Mouse (Mus musculus): ENCODE results near the gene Mical2. TPM values are rescaled to one million over a fixed set of nuclear protein-coding genes. Genes with fewer than 3 reads are reported as not detected.

Gene Mical2
- polyA plus RNA-seq, 1 experiment from 2014 or later = 2.5 TPM

- Histone ChIP-seq H3K36me3 (replicated peaks; ENCODE audit: control insufficient read depth, insufficient read depth, low read depth, low read length) (no peaks in the 10 kb centered on the region; the same call in 1 of the 2 replicates), H3K4me1 (ENCODE audit: control insufficient read depth, insufficient read depth, low read length) (no peaks in the 10 kb centered on the region), H3K9me3 (replicated peaks; ENCODE audit: control insufficient read depth, low read length) (no peaks in the 10 kb centered on the region), H3K27me3 (ENCODE audit: control insufficient read depth, insufficient read depth, low read length) (no peaks in the 10 kb centered on the region), H3K9ac (replicated peaks; ENCODE audit: low read length) (no peak overlapping the region), H3K27ac (replicated peaks; ENCODE audit: low read depth, low read length) (no peak overlapping the region), H3K4me2 (ENCODE audit: low read depth, low read length) (no peak overlapping the region), H3K4me3 (ENCODE audit: low read depth, low read length) (no peak overlapping the region)
- DNase-seq (ENCODE audit: low spot score) (peak; percentile 54), ATAC-seq (replicated peaks; ENCODE audit: insufficient number of reproducible peaks, low FRiP score, low TSS enrichment, low read depth) (no peak)
- WGBS = 17% methylated on average over 1 of the region's 1 CpGs
These were observed 103.3 kb downstream of the Mical2 start for GRCm38 (mm10) chr7:112328969-112329368.

- no peak for ATAC-seq (replicated peaks; ENCODE audit: insufficient number of reproducible peaks, low FRiP score, low TSS enrichment, low read depth)
- H3K4me2 ChIP-seq (ENCODE audit: low read depth, low read length) = no peak overlapping the region
- no peak overlapping the region for H3K9ac ChIP-seq (replicated peaks; ENCODE audit: low read length)
- no peak for DNase-seq (ENCODE audit: low spot score)
- H3K27me3 ChIP-seq (ENCODE audit: control insufficient read depth, insufficient read depth, low read length) = no peaks in the 10 kb centered on the region
- 82% methylated on average over 7 of the region's 7 CpGs for WGBS
- no peaks in the 10 kb centered on the region; the same call in 1 of the 2 replicates for H3K36me3 ChIP-seq (replicated peaks; ENCODE audit: control insufficient read depth, insufficient read depth, low read depth, low read length)
- no peak overlapping the region for H3K27ac ChIP-seq (replicated peaks; ENCODE audit: low read depth, low read length)
- H3K4me1 ChIP-seq (ENCODE audit: control insufficient read depth, insufficient read depth, low read length) = no peaks in the 10 kb centered on the region
- no peak overlapping the region for H3K4me3 ChIP-seq (ENCODE audit: low read depth, low read length)
- no peaks in the 10 kb centered on the region for H3K9me3 ChIP-seq (replicated peaks; ENCODE audit: control insufficient read depth, low read length)
These were observed 103.8 kb downstream of the Mical2 start for GRCm38 (mm10) chr7:112329496-112329895.

- ATAC-seq (replicated peaks; ENCODE audit: insufficient number of reproducible peaks, low FRiP score, low TSS enrichment, low read depth) (no peak), DNase-seq (ENCODE audit: low spot score) (no peak)
- no peaks in the 10 kb centered on the region for H3K9me3 ChIP-seq (replicated peaks; ENCODE audit: control insufficient read depth, low read length)
- no peak overlapping the region for H3K9ac ChIP-seq (replicated peaks; ENCODE audit: low read length)
- no peaks in the 10 kb centered on the region for H3K4me1 ChIP-seq (ENCODE audit: control insufficient read depth, insufficient read depth, low read length)
- no peak overlapping the region for H3K4me3 ChIP-seq (ENCODE audit: low read depth, low read length)
- no peaks in the 10 kb centered on the region for H3K27me3 ChIP-seq (ENCODE audit: control insufficient read depth, insufficient read depth, low read length)
- no peak overlapping the region for H3K27ac ChIP-seq (replicated peaks; ENCODE audit: low read depth, low read length)
- H3K4me2 ChIP-seq (ENCODE audit: low read depth, low read length) = no peak overlapping the region
- H3K36me3 ChIP-seq (replicated peaks; ENCODE audit: control insufficient read depth, insufficient read depth, low read depth, low read length) = no peaks in the 10 kb centered on the region; the same call in 1 of the 2 replicates
- WGBS = 86% methylated on average over 8 of the region's 8 CpGs
These were observed 105.3 kb downstream of the Mical2 start for GRCm38 (mm10) chr7:112330935-112331334.

- Histone ChIP-seq H3K9me3 (replicated peaks; ENCODE audit: control insufficient read depth, low read length) (no peaks in the 10 kb centered on the region), H3K9ac (replicated peaks; ENCODE audit: low read length) (no peak overlapping the region), H3K27me3 (ENCODE audit: control insufficient read depth, insufficient read depth, low read length) (no peaks in the 10 kb centered on the region; the same call in 1 of the 2 replicates), H3K4me3 (ENCODE audit: low read depth, low read length) (no peak overlapping the region), H3K27ac (replicated peaks; ENCODE audit: low read depth, low read length) (no peak overlapping the region), H3K36me3 (replicated peaks; ENCODE audit: control insufficient read depth, insufficient read depth, low read depth, low read length) (no peaks in the 10 kb centered on the region; the same call in 1 of the 2 replicates), H3K4me1 (ENCODE audit: control insufficient read depth, insufficient read depth, low read length) (no peaks in the 10 kb centered on the region), H3K4me2 (ENCODE audit: low read depth, low read length) (no peak overlapping the region)
- no peak for DNase-seq (ENCODE audit: low spot score)
- WGBS = 77% methylated on average over 8 of the region's 8 CpGs
- no peak for ATAC-seq (replicated peaks; ENCODE audit: insufficient number of reproducible peaks, low FRiP score, low TSS enrichment, low read depth)
These were observed 106.1 kb downstream of the Mical2 start for GRCm38 (mm10) chr7:112331804-112332203.

- ATAC-seq (replicated peaks; ENCODE audit: insufficient number of reproducible peaks, low FRiP score, low TSS enrichment, low read depth) (no peak), DNase-seq (ENCODE audit: low spot score) (no peak)
- no peak overlapping the region for H3K27ac ChIP-seq (replicated peaks; ENCODE audit: low read depth, low read length)
- no peak overlapping the region for H3K9ac ChIP-seq (replicated peaks; ENCODE audit: low read length)
- H3K4me1 ChIP-seq (ENCODE audit: control insufficient read depth, insufficient read depth, low read length) = no peaks in the 10 kb centered on the region
- H3K9me3 ChIP-seq (replicated peaks; ENCODE audit: control insufficient read depth, low read length) = no peaks in the 10 kb centered on the region
- no peaks in the 10 kb centered on the region; the same call in 1 of the 2 replicates for H3K36me3 ChIP-seq (replicated peaks; ENCODE audit: control insufficient read depth, insufficient read depth, low read depth, low read length)
- H3K27me3 ChIP-seq (ENCODE audit: control insufficient read depth, insufficient read depth, low read length) = no peaks in the 10 kb centered on the region; the same call in 1 of the 2 replicates
- H3K4me3 ChIP-seq (ENCODE audit: low read depth, low read length) = no peak overlapping the region
- WGBS = 76% methylated on average over 5 of the region's 5 CpGs
- H3K4me2 ChIP-seq (ENCODE audit: low read depth, low read length) = no peak overlapping the region
These were observed 106.8 kb downstream of the Mical2 start for GRCm38 (mm10) chr7:112332426-112332825.

- no peak overlapping the region for H3K4me2 ChIP-seq (ENCODE audit: low read depth, low read length)
- no peaks in the 10 kb centered on the region; the same call in 1 of the 2 replicates for H3K36me3 ChIP-seq (replicated peaks; ENCODE audit: control insufficient read depth, insufficient read depth, low read depth, low read length)
- DNase-seq (ENCODE audit: low spot score) (no peak), ATAC-seq (replicated peaks; ENCODE audit: insufficient number of reproducible peaks, low FRiP score, low TSS enrichment, low read depth) (no peak)
- H3K9me3 ChIP-seq (replicated peaks; ENCODE audit: control insufficient read depth, low read length) = no peaks in the 10 kb centered on the region
- H3K4me3 ChIP-seq (ENCODE audit: low read depth, low read length) = no peak overlapping the region
- no peak overlapping the region for H3K9ac ChIP-seq (replicated peaks; ENCODE audit: low read length)
- H3K4me1 ChIP-seq (ENCODE audit: control insufficient read depth, insufficient read depth, low read length) = no peaks in the 10 kb centered on the region
- H3K27ac ChIP-seq (replicated peaks; ENCODE audit: low read depth, low read length) = no peak overlapping the region
- no peaks in the 10 kb centered on the region; the same call in 1 of the 2 replicates for H3K27me3 ChIP-seq (ENCODE audit: control insufficient read depth, insufficient read depth, low read length)
- 72% methylated on average over 7 of the region's 7 CpGs for WGBS
These were observed 107.7 kb downstream of the Mical2 start for GRCm38 (mm10) chr7:112333404-112333803.

- WGBS = 87% methylated on average over 6 of the region's 6 CpGs
- no peak overlapping the region for H3K27ac ChIP-seq (replicated peaks; ENCODE audit: low read depth, low read length)
- H3K4me1 ChIP-seq (ENCODE audit: control insufficient read depth, insufficient read depth, low read length) = no peaks in the 10 kb centered on the region
- ATAC-seq (replicated peaks; ENCODE audit: insufficient number of reproducible peaks, low FRiP score, low TSS enrichment, low read depth) = no peak
- DNase-seq (ENCODE audit: low spot score) = no peak
- no peaks in the 10 kb centered on the region for H3K9me3 ChIP-seq (replicated peaks; ENCODE audit: control insufficient read depth, low read length)
- no peak overlapping the region for H3K9ac ChIP-seq (replicated peaks; ENCODE audit: low read length)
- H3K4me3 ChIP-seq (ENCODE audit: low read depth, low read length) = no peak overlapping the region
- no peaks in the 10 kb centered on the region; the same call in 1 of the 2 replicates for H3K27me3 ChIP-seq (ENCODE audit: control insufficient read depth, insufficient read depth, low read length)
- H3K4me2 ChIP-seq (ENCODE audit: low read depth, low read length) = no peak overlapping the region
- H3K36me3 ChIP-seq (replicated peaks; ENCODE audit: control insufficient read depth, insufficient read depth, low read depth, low read length) = no peaks in the 10 kb centered on the region
These were observed 110.6 kb downstream of the Mical2 start for GRCm38 (mm10) chr7:112336213-112336631.

GRCm38 (mm10) chr7:112336769-112337168 is 111.1 kb downstream of the Mical2 start:
- H3K36me3 ChIP-seq (replicated peaks; ENCODE audit: control insufficient read depth, insufficient read depth, low read depth, low read length) = no peaks in the 10 kb centered on the region
- ATAC-seq (replicated peaks; ENCODE audit: insufficient number of reproducible peaks, low FRiP score, low TSS enrichment, low read depth) = no peak
- no peak overlapping the region for H3K27ac ChIP-seq (replicated peaks; ENCODE audit: low read depth, low read length)
- H3K9me3 ChIP-seq (replicated peaks; ENCODE audit: control insufficient read depth, low read length) = no peaks in the 10 kb centered on the region
- H3K9ac ChIP-seq (replicated peaks; ENCODE audit: low read length) = no peak overlapping the region
- no peak overlapping the region for H3K4me3 ChIP-seq (ENCODE audit: low read depth, low read length)
- no peak overlapping the region for H3K4me2 ChIP-seq (ENCODE audit: low read depth, low read length)
- H3K27me3 ChIP-seq (ENCODE audit: control insufficient read depth, insufficient read depth, low read length) = no peaks in the 10 kb centered on the region; the same call in 1 of the 2 replicates
- DNase-seq (ENCODE audit: low spot score) = no peak
- no peaks in the 10 kb centered on the region for H3K4me1 ChIP-seq (ENCODE audit: control insufficient read depth, insufficient read depth, low read length)
- 77% methylated on average over 15 of the region's 15 CpGs for WGBS

All from embryonic facial prominence, embryonic 11.5 days (tissue).